Mouse (Mus musculus) stomach, postnatal 0 days (tissue): ENCODE data around the gene Ldlr.

Source experiments
- CTCF ChIP-seq: IDR thresholded peaks from 2 replicates; pipeline ENCODE4 v1.5.1; 2016; ENCODE audit warnings: antibody characterized with exemption, low read depth, mild to moderate bottlenecking, moderate library complexity
- EP300 ChIP-seq: optimal IDR thresholded peaks from 2 replicates; pipeline ENCODE3; 2016; ENCODE audit warnings: antibody characterized with exemption

DNA sequence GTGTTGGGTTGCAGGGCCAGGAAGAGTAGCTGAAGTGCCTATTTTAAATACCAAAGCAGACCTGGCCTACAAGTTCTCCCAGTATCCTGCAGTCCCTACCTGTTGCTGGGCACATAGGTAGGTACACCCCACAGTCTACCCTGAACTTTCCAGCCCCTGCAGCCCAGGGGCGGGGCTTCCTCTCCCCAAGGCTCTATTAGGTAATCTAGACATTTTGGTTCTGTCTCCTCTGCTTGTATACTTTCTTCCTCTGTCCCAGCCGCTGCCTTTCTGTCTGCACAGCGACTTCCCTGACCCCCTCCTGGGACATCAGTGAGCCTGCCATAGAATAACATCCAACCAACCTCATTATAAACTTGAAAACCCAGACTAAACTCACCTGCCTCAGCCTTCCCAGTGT lies 27.1 kb downstream of the Ldlr start:
- TF ChIP-seq CTCF, result no peak
- TF ChIP-seq EP300, result no peak
